Mouse (Mus musculus): ENCODE measurements around the gene Qser1.

DNA sequence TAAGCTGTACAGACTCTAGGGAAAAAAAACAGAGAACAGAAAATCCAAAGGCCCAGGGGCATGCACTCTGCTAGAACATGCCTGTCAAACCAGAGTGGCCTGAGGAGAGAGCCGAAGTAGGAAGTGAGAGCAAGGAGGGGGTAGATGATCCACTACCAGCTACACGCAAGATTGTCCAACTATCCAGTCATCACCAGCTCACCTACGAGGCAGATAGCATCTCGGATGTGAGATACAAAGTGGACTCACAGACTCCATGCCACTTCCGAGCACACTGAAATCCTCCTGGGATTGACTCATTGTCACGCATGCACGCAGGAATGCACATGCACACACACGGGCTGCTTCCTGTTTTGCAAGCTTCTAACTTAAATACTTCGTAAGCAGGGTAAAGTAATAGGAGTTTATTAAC is 84.5 kb downstream of the Qser1 start:
- no peak for TF ChIP-seq POLR2A (IDR thresholded peaks at IDR 0.05; ENCODE audit: low read depth, low read length)
- no peak for TF ChIP-seq CTCF (IDR thresholded peaks at IDR 0.05; ENCODE audit: extremely low read depth, insufficient read length, insufficient replicate concordance, low read depth, low read length)
